Mouse (Mus musculus) MEL (cell line): ENCODE measurements around the gene Efna5.

Experiments
- BHLHE40 ChIP-seq: IDR thresholded peaks from 2 replicates; pipeline ENCODE4 v1.6.1; 2012; ENCODE audit warnings: low read depth, mild to moderate bottlenecking, inconsistent platforms, low read length, improper control_type of control experiment, borderline replicate concordance
- CTCF ChIP-seq, 3 experiments: IDR thresholded peaks in 2 of 3; conservative IDR thresholded peaks in 1 of 3; 2 replicates each; pipeline ENCODE4 v1.5.1; 2011 to 2012; ENCODE audit warnings: low read length in 3 of 3, low read depth in 2 of 3, mild to moderate bottlenecking in 2 of 3, improper control_type of control experiment in 1 of 3, inconsistent platforms in 1 of 3, mixed read lengths in 1 of 3, moderate library complexity in 1 of 3; ENCODE audit not compliant: control insufficient read depth in 1 of 3, insufficient read depth in 1 of 3, poor library complexity in 1 of 3, severe bottlenecking in 1 of 3
- EP300 ChIP-seq, 2 experiments: IDR thresholded peaks; 2 replicates each; pipeline ENCODE4 v1.6.1; 2011; ENCODE audit warnings: improper control_type of control experiment in 2 of 2, low read length in 2 of 2, low read depth in 1 of 2, mild to moderate bottlenecking in 1 of 2
- MAFK ChIP-seq: IDR thresholded peaks from 2 replicates; pipeline ENCODE4 v1.6.1; 2011; ENCODE audit warnings: low read depth, mild to moderate bottlenecking, low read length, improper control_type of control experiment, borderline replicate concordance
- NRF1 ChIP-seq: IDR thresholded peaks from 2 replicates; pipeline ENCODE4 v1.6.1; 2014; ENCODE audit warnings: low read depth, mild to moderate bottlenecking, inconsistent platforms, low read length, improper control_type of control experiment, moderate library complexity; ENCODE audit not compliant: poor library complexity, insufficient read depth, severe bottlenecking
- POLR2A ChIP-seq, 2 experiments: IDR thresholded peaks; 2 replicates each; pipeline ENCODE4 v1.6.1; 2011 to 2012; ENCODE audit warnings: low read length in 2 of 2, mild to moderate bottlenecking in 2 of 2, control low read depth in 1 of 2, improper control_type of control experiment in 1 of 2, low read depth in 1 of 2, moderate library complexity in 1 of 2; ENCODE audit not compliant: control insufficient read depth in 1 of 2, insufficient read depth in 1 of 2, poor library complexity in 1 of 2
- POLR2AphosphoS5 ChIP-seq: IDR thresholded peaks from 2 replicates; pipeline ENCODE4 v1.6.1; 2012; ENCODE audit warnings: low read depth, borderline replicate concordance, mild to moderate bottlenecking, inconsistent platforms, low read length, moderate library complexity, mixed read lengths
- RAD21 ChIP-seq: IDR thresholded peaks from 2 replicates; pipeline ENCODE4 v1.6.1; 2011; ENCODE audit warnings: mild to moderate bottlenecking, low read depth, low read length, improper control_type of control experiment
- TCF12 ChIP-seq: IDR thresholded peaks from 2 replicates; pipeline ENCODE4 v1.6.1; 2014; ENCODE audit warnings: low read depth, mild to moderate bottlenecking, inconsistent platforms, low read length, improper control_type of control experiment, moderate library complexity

GRCm38 (mm10) chr17:62728142-62728917 lies 152.8 kb downstream of the Efna5 start:
- TF ChIP-seq CTCF (IDR thresholded peaks at IDR 0.05 in 2 of 3, conservative IDR thresholded peaks at IDR 0.05 in 1 of 3; ENCODE audit: control insufficient read depth in 1 of 3, insufficient read depth in 1 of 3, low read depth in 2 of 3, low read length in 3 of 3, poor library complexity in 1 of 3, severe bottlenecking in 1 of 3) (no peak), RAD21 (no peak), EP300 (IDR thresholded peaks at IDR 0.05; ENCODE audit: low read depth in 1 of 2, low read length in 2 of 2) (no peak), MAFK (no peak), NRF1 (no peak), TCF12 (no peak), POLR2AphosphoS5 (no peak), POLR2A (IDR thresholded peaks at IDR 0.05; ENCODE audit: control insufficient read depth in 1 of 2, insufficient read depth in 1 of 2, low read depth in 1 of 2, low read length in 2 of 2, poor library complexity in 1 of 2) (no peak), BHLHE40 (no peak)
